Mouse (Mus musculus) cortical plate, adult 2 months (tissue): ENCODE data around the gene Lrrc7. TPM values are rescaled to one million over a fixed set of nuclear protein-coding genes. Genes with fewer than 3 reads are reported as not detected.

Experiments
- H3K27ac ChIP-seq: fragments of 200-500 bp; 2 replicates; pipeline ENCODE4 v1.5.1; 2012; ENCODE audit warnings: low read length, control low read depth, inconsistent platforms; ENCODE audit not compliant: insufficient read depth
- H3K4me1 ChIP-seq: fragments of 200-500 bp; 2 replicates; pipeline ENCODE4 v1.6.1; 2011; ENCODE audit warnings: low read length; ENCODE audit not compliant: control insufficient read depth, insufficient read depth
- H3K4me3 ChIP-seq: fragments of 200-500 bp; 2 replicates; pipeline ENCODE4 v1.5.1; 2011; ENCODE audit warnings: mild to moderate bottlenecking, low read length, control low read depth; ENCODE audit not compliant: insufficient read depth
- CTCF ChIP-seq: fragments of 200-500 bp; IDR thresholded peaks from 2 replicates; pipeline ENCODE4 v1.5.1; 2011; ENCODE audit warnings: mild to moderate bottlenecking, control low read depth, low read length; ENCODE audit not compliant: insufficient read depth; ENCODE audit errors: extremely low read depth
- POLR2A ChIP-seq: fragments of 200-500 bp; IDR thresholded peaks from 2 replicates; pipeline ENCODE4 v1.6.1; 2011; ENCODE audit warnings: mild to moderate bottlenecking, low read length, control low read depth; ENCODE audit not compliant: insufficient read depth; ENCODE audit errors: extremely low read depth
- polyA plus RNA-seq: library from polyadenylated mRNA; depleted of rRNA; stranded (reverse); fragments of >200 nt; gene quantifications from 2 replicates; pipeline ENCODE4 v1.2.3, GENCODE M21; 2012

Lrrc7 gene
- polyA plus RNA-seq, 1 experiment = 19.1 TPM

DNA sequence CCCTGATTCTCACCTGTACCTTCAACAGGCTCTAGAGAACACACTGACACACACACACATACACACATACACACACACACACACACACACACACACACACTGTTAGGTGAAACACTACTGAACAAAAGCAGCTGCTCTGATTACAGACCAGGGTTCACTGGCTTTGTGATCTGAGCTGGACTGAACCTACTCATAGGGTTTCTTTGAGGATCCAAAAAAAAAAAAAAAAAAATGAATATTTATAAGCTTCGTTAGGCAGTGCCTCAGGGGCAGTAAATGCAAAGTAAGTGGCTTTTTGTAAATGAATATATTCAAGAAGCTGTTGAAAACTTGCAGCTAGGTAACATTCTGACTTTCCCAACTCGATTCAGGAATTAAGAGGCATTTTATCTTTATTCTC is 354.2 kb downstream of the Lrrc7 start:
- H3K4me1 ChIP-seq = no peaks in the 10 kb centered on the region
- 0 out of 2 replicates have a peak overlapping the region, but pooled peaks have one; percentile 0 for H3K27ac ChIP-seq
- no peak overlapping the region for H3K4me3 ChIP-seq
- no peak for TF ChIP-seq CTCF
- no peak for TF ChIP-seq POLR2A

DNA sequence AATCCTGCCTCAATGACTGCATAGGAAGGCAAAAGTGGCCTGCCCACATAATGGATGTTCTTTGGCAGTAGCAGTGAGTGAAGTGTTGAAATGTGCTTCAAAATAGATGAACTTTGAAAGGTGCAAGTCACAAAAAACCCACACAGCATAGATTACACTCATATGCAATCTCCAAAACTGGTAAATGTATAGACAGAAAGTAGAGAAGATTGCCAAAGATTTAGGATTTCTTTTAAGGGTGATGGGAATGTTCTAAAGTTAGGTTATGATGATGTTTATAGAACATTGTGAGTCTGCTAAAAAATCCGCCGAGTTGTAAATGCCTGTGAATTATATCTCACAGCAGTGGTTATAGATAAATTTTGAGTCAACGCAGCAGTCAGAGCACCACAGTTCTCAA is 359.2 kb downstream of the Lrrc7 start:
- TF ChIP-seq POLR2A = no peak
- TF ChIP-seq CTCF = no peak
- H3K4me3 ChIP-seq = no peak overlapping the region
- no peak overlapping the region for H3K27ac ChIP-seq
- no peaks in the 10 kb centered on the region; the same call in 1 of the 2 replicates for H3K4me1 ChIP-seq

DNA sequence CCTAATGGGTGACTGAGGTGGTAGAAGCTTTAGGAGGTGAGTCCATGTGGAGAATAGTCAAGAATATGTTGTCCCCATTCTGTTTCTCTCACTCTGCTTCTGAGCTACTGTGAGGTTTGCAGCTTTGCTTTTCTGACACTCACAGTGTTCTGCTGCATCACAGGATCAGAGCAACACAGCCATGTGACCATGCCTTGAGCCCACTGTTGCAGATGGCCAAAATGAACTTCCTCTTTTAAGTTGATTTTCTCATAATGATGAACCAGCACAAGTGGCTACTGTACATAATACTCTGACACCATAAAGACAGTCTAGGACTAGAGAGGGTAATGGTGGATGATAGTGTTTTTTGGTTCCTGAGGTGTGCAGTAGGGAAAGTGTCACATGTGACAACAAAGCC is 366.6 kb downstream of the Lrrc7 start:
- TF ChIP-seq CTCF (no peak), POLR2A (no peak)
- Histone ChIP-seq H3K27ac (no peak overlapping the region), H3K4me3 (no peak overlapping the region)

DNA sequence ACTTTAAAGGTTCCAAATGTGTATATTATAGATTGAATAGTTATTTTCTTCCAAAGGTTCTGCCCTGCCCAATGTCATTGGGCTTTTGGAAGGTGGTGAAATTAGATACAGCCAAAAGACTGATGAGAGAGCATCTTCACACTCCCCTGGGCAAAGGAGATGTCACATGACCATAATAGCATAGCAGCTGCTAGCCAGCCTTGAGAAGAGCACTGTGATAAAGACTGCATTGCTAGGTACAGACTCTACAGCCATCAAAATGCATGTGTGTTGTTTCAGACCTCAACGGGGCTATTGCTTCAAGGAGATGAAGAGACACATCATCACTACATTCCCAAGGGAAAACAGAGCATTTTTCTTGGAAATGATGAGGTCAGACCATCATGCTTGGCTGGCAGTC is 368.8 kb downstream of the Lrrc7 start:
- TF ChIP-seq POLR2A = no peak
- TF ChIP-seq CTCF = no peak
- Histone ChIP-seq H3K4me3 (no peak overlapping the region), H3K4me1 (no peaks in the 10 kb centered on the region; the same call in 1 of the 2 replicates), H3K27ac (no peak overlapping the region)

More for the DNA sequence above, 366.6 kb downstream of the Lrrc7 start:
- no peaks in the 10 kb centered on the region; the same call in 1 of the 2 replicates for H3K4me1 ChIP-seq

DNA sequence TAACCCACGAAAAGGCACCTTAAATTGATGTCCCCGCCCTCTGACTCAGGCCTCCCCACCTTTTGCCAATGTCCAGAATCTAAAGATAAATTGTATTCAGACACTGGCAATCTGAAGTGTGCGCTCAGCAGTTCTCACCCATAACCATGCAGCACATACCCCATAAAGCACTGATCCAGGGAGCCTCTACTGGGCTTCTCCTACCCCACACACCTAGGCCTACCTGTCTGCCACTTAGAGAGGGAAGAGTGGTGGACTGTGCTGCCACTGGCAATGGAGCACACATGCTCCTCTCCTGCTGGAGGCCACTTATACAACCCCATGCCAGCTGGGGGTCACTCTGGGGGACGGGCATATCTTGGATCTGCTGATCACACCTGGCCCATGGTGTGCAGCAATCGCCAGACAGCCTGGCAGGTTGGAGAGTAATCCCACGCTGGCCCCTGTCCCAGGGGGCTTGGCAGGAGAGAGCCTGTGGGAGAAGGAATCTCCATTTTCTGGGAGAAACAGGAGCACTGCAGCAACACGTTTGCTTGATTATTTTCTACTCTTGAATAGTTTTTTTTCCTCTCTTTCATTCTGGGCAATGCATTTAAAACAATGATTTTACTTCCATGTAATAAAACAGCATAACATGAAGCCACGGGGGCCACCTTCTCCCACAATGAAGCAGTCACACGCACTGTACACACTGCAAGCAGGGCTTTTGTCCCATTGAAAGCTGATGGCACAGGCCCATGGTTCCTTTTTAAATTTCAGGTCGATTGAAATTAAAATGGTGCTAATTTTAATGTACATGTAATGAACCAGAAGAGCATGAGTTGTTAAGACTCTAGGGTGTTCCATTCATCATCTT is 386.9 kb downstream of the Lrrc7 start:
- Histone ChIP-seq H3K4me3 (no peak overlapping the region), H3K4me1 (no peaks in the 10 kb centered on the region), H3K27ac (no peak overlapping the region)
- no peak for TF ChIP-seq CTCF
- no peak for TF ChIP-seq POLR2A

DNA sequence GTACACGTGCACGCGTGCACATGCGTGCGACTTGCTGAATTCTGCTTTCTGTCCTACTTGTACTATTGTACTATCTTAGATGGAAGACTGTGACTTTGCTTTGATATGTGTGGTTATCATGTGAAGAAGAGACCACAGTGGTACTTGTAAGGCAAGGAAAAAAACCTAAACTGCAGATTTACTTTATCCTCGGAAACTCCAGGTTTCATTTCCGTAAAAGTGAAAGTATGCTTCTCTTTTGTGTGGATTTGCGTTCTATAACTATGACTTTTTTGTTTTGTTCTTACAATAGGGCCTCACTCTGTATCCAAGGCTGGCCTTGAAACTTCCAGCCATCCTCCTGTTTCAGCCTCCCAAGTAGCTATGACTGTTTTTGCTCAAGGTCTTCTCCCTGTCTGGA is 392.8 kb downstream of the Lrrc7 start:
- no peak overlapping the region for H3K4me3 ChIP-seq
- H3K4me1 ChIP-seq = peaks cover 5% of the 10 kb centered on the region
- TF ChIP-seq POLR2A (no peak), CTCF (no peak)
- no peak overlapping the region for H3K27ac ChIP-seq

DNA sequence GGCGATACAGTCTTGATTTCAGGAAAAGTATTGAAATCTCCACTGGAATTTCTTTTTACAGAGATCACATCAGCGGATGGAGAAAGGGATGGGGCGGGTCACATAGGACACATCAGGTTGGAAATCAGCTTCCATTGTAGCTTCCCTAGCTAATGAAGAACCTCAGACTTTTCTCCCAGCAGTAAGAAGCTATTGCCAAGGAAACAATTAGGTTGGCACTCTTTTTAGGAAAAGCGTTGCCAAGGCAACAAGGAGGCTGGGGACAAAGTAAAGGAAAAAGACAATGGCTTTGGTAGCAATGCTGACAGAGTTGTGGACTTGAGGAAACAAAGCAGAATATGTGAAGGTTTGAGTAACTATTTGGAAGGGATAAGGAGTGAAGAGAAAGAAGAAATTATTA is 393.6 kb downstream of the Lrrc7 start:
- Histone ChIP-seq H3K27ac (no peak overlapping the region), H3K4me1 (peaks cover 5% of the 10 kb centered on the region), H3K4me3 (no peak overlapping the region)
- TF ChIP-seq CTCF (no peak), POLR2A (no peak)

DNA sequence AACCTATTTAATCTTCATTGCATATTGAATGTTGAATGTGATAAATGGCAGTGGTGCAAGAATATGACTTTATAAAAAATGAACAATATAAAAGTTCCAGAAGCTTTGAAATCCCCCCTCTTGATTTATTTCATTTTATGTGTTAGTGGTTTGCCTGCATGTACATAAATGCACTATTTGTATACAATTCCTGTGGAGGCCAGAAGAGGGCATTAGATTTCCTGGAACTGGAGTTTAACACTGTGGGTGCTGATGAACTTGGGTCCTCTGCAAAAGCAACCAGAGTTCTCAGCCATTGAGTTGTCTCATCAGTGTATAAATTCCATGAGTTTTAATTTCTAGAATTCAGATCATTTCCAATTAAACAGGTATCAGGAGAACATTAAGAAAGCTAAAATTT is 397.0 kb downstream of the Lrrc7 start:
- TF ChIP-seq CTCF (peak; percentile 27; the same call in 1 of the 2 replicates), POLR2A (no peak)
- Histone ChIP-seq H3K4me3 (no peak overlapping the region), H3K4me1 (peaks cover 5% of the 10 kb centered on the region), H3K27ac (no peak overlapping the region)

DNA sequence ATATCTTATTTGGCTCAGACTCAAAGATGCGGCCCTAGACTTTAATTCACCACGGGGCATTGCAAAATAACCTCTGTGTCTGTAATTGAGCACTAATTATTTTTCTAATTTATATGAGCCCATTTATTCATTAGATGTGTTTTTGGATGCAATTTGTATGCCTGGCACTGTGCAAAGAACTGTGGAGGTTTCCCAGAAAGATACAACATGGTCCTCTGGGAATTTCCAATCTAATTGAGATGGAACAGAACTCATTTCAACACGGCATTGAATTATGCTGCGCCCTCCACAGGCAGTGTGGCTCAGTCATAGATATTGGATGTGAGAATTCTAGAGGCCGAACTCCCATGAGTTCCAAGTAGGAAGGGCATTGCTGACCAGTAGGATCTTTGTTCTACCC is 397.6 kb downstream of the Lrrc7 start:
- Histone ChIP-seq H3K4me1 (peaks cover 5% of the 10 kb centered on the region), H3K4me3 (no peak overlapping the region), H3K27ac (no peak overlapping the region)
- TF ChIP-seq CTCF = no peak

DNA sequence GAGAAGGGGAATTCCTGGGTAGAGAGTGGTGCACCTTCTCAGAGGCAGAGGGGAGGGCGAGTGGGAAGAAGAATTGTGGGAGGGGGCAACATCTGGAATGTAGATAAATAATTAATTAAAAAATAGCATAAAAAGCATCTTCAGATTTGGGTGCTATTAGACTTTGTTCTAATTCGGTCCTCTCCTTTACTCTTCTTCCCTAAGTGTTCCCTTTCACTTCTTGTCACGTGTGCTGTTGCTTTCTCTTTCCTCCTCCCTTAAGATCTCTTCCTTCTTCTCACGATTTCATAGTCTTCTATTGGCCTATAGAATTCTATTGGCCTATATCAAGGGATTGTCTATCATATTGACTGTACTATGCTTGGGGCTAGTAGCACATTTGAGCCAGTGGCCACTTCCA is 398.9 kb downstream of the Lrrc7 start:
- TF ChIP-seq CTCF (no peak), POLR2A (no peak)
- Histone ChIP-seq H3K27ac (no peak overlapping the region), H3K4me1 (no peaks in the 10 kb centered on the region; the same call in 1 of the 2 replicates), H3K4me3 (no peak overlapping the region)
